Mouse (Mus musculus) hindbrain, embryonic 10.5 days (tissue): Measurements from ENCODE around the gene Hspb8. TPM values are rescaled to one million over a fixed set of nuclear protein-coding genes. Genes with fewer than 3 reads are reported as not detected.

Source experiments
- DNase-seq: peaks from one replicate; pipeline ENCODE4 v3.0.0-alpha.2; 2017; ENCODE audit warnings: low spot score
- H3K27ac ChIP-seq: fragments of 300-500 bp; sonication (generic); 2 replicates; pipeline ENCODE4 v1.5.1; 2016; ENCODE audit warnings: mild to moderate bottlenecking, moderate library complexity
- H3K27me3 ChIP-seq: fragments of 300-500 bp; sonication (generic); 2 replicates; pipeline ENCODE4 v1.6.1; 2016; ENCODE audit warnings: mild to moderate bottlenecking; ENCODE audit not compliant: poor library complexity, insufficient read depth, severe bottlenecking
- H3K36me3 ChIP-seq: fragments of 300-500 bp; sonication (generic); 2 replicates; pipeline ENCODE4 v1.6.1; 2016; ENCODE audit warnings: mild to moderate bottlenecking, moderate library complexity
- H3K4me1 ChIP-seq: fragments of 300-500 bp; sonication (generic); replicated peaks from 2 replicates; pipeline ENCODE4 v1.6.1; 2016; ENCODE audit warnings: mild to moderate bottlenecking
- H3K4me3 ChIP-seq: fragments of 300-500 bp; sonication (generic); 2 replicates; pipeline ENCODE4 v1.5.1; 2016; ENCODE audit warnings: mild to moderate bottlenecking, moderate library complexity
- H3K9me3 ChIP-seq: fragments of 300-500 bp; sonication (generic); 2 replicates; pipeline ENCODE4 v1.6.1; 2016; ENCODE audit warnings: mild to moderate bottlenecking, moderate library complexity
- WGBS: fragments of 180-500 bp; shearing (Covaris S2); methylation state at CpG from one replicate; pipeline ENCODE4 v1.1.7; 2016; 5-methylcytosine and 5-hydroxymethylcytosine counted together
- polyA plus RNA-seq: library from polyadenylated mRNA; unstranded; fragments of >200 nt; fragmentation: Nextera tagmentation; extraction: Ambion mirVana; gene quantifications from 2 replicates; pipeline ENCODE4 v1.2.1, GENCODE M21; 2016

Hspb8 gene
- polyA plus RNA-seq, 1 experiment from 2014 or later = 9.7 TPM

DNA sequence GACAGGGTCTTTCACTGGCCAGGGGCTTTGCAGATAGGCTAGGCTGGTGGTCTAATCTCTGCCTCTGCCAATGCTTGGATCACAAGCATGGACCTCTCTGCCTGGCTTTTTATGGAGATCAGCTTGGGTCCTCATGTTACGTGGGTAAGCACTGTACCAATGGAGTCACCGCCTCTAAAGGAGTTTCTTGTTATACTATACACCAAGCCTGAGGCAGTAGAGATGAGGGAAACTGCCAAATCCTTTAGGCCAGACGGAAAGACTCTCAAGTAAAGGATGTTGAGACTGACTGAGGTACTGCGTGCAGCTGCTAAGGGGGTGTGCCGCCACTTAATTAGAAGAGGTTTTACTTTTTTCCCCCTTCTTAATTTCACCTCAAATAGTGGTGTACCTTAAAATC, 43.8 kb downstream of the Hspb8 start:
- Histone ChIP-seq H3K36me3 (no peaks in the 10 kb centered on the region), H3K4me3 (no peak overlapping the region), H3K9me3 (no peaks in the 10 kb centered on the region), H3K27ac (no peak overlapping the region), H3K27me3 (no peaks in the 10 kb centered on the region), H3K4me1 (no peaks in the 10 kb centered on the region; the same call in 1 of the 2 replicates)
- 83% methylated on average over 5 of the region's 5 CpGs for WGBS
- no peak for DNase-seq

DNA sequence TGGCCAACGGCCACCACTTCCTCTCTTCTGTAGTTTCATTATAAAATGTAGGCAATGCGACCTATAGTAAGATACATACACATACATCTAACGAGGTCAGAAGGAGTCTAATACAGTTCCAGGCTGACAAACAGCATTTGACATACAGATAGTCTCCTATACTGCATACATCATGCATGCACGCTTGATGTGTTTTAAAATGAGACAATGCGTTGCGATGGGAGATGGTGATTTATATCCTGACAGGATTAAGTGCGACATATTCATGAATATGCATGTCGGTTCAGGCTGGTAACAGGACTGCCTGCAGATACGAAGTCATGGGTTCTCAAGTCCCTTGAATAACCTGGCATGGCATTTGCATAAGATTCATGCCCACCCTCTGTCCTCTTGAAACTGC, 54.7 kb downstream of the Hspb8 start:
- H3K27me3 ChIP-seq = no peaks in the 10 kb centered on the region
- WGBS = 82% methylated on average over 9 of the region's 9 CpGs
- no peak overlapping the region for H3K27ac ChIP-seq
- 0 out of 2 replicates have a peak, but pooled peaks cover 5% of the 10 kb centered on the region for H3K4me1 ChIP-seq
- no peak overlapping the region for H3K4me3 ChIP-seq
- no peaks in the 10 kb centered on the region for H3K36me3 ChIP-seq
- no peak for DNase-seq
- H3K9me3 ChIP-seq = no peaks in the 10 kb centered on the region

DNA sequence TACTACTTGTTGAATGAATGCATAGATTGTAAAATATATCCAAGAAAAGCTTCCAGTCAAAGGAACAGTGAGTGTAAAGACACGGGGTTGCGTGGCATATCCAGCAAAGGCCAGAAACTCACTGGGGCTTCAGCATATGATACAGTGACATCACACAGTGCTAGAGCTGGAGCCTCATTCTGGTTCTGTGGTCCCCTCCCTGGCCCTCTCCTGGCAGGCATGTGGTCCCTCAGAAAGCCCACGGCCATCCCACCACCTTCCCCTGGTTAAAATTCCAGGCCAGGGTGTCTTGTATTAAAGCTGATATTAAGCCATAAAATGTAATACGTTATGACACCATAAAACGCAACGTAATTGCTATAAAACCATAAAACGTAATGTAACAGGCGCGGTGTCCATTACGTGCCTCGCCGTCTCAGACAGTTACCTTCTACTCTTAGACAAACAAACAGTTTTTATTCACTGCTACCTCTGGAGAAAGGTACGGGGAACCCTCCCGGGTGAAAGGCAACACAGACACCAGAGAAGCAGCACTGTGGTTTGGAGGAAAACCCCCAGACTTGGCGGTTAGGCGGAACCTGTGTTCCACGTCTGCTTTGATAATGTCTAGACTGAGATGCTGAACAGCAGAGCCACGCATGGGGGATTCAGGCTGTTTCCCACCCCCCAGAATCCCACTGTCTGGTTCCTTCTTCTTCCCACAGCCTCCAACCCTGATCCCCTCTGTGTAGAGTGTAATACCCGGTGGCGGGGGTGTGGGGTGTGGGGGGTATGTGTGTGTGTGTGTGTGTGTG, 55.6 kb downstream of the Hspb8 start:
- no peak for DNase-seq
- Histone ChIP-seq H3K36me3 (no peaks in the 10 kb centered on the region), H3K27me3 (no peaks in the 10 kb centered on the region), H3K27ac (peak overlapping the region; percentile 23; the same call in 1 of the 2 replicates), H3K4me3 (no peak overlapping the region), H3K4me1 (0 out of 2 replicates have a peak, but pooled peaks cover 5% of the 10 kb centered on the region), H3K9me3 (no peaks in the 10 kb centered on the region)
- WGBS = 89% methylated on average over 20 of the region's 20 CpGs

DNA sequence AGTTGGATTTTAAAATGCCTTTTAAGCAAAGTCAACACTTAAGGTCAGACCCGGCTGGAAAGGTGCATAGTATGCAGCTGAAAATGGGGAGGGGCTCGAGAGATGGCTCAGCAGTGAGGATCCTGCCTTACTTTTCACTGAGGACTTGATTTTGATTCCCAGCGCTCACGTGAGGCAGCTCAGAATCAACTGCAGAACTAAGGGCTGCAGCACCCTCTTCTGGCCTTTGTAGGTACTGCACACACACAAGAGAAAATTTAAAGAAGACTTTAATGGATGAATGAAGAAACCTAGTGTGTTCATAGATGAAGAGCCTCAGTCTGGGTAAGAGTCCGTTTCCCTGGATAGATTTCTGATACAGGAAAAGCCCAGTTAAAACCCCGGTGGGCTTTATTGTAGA, 61.3 kb downstream of the Hspb8 start:
- no peaks in the 10 kb centered on the region for H3K36me3 ChIP-seq
- H3K4me3 ChIP-seq = no peak overlapping the region
- no peaks in the 10 kb centered on the region for H3K27me3 ChIP-seq
- no peak overlapping the region for H3K27ac ChIP-seq
- peaks cover 4% of the 10 kb centered on the region for H3K9me3 ChIP-seq
- WGBS = 72% methylated on average over 6 of the region's 6 CpGs
- H3K4me1 ChIP-seq = no peaks in the 10 kb centered on the region
- no peak for DNase-seq

DNA sequence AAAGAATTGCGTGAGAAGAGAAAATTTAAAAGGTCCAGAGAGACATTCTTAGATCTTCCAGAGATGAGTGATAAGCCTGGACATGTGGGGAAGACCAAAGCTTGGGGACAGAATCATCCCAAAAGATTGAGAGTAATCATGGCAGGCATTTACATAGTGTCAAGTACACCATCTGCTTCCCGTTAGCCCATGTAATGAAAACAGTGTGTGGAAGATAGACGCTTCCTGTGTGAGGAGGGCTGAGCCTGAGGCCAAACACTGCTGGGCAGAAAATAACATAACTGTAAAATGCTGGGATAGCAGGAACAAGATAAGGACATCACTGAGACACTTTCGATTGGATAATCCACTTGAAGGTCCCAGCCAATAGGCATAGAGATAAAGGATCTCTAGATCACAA, 61.9 kb downstream of the Hspb8 start:
- Histone ChIP-seq H3K27me3 (no peaks in the 10 kb centered on the region), H3K27ac (no peak overlapping the region), H3K4me3 (no peak overlapping the region), H3K36me3 (no peaks in the 10 kb centered on the region), H3K9me3 (peaks cover 4% of the 10 kb centered on the region), H3K4me1 (no peaks in the 10 kb centered on the region)
- 75% methylated on average over 4 of the region's 4 CpGs for WGBS
- peak; percentile 29 for DNase-seq

Other genes starting within 250 kb of the Hspb8 start
- 1.3 and 2.1 TPM in 2 replicates for gene Ccdc60, start 133.9 kb downstream of the Hspb8 start, polyA plus RNA-seq
- 15.2 and 20.3 TPM in 2 replicates for gene Srrm4, start 169.0 kb upstream of the Hspb8 start, polyA plus RNA-seq